Mouse (Mus musculus): ENCODE results near the gene Creb3l2. TPM values are rescaled to one million over a fixed set of nuclear protein-coding genes. Genes with fewer than 3 reads are reported as not detected.

Gene Creb3l2
- polyA plus RNA-seq, 1 experiment, result 6.8 TPM

- no peaks in the 10 kb centered on the region for H3K36me3 ChIP-seq (ENCODE audit: control insufficient read depth, insufficient read depth, low read length)
- no peak for TF ChIP-seq CTCF (IDR thresholded peaks at IDR 0.05; ENCODE audit: extremely low read depth, insufficient read depth, insufficient read length, insufficient replicate concordance)
- no peak for TF ChIP-seq POLR2A (IDR thresholded peaks at IDR 0.05; ENCODE audit: low read depth, low read length)
- no peaks in the 10 kb centered on the region; the same call in 1 of the 2 replicates for H3K4me1 ChIP-seq (ENCODE audit: control insufficient read depth, insufficient read depth, insufficient read length)
- H3K27ac ChIP-seq (ENCODE audit: insufficient read depth, low read length), result no peak overlapping the region
- H3K4me3 ChIP-seq (ENCODE audit: extremely low read depth, insufficient read depth, insufficient read length), result no peak overlapping the region
- WGBS, result 21% methylated on average over 13 of the region's 13 CpGs
- no peak for DNase-seq (ENCODE audit: low read depth in 1 of 2, low spot score in 2 of 2)
- peaks cover 4% of the 10 kb centered on the region for H3K27me3 ChIP-seq (ENCODE audit: control insufficient read depth, insufficient read depth, low read length)
Observed at GRCm38 (mm10) chr6:37300492-37300891, 141.5 kb downstream of the Creb3l2 start.

- DNase-seq (ENCODE audit: low read depth in 1 of 2, low spot score in 2 of 2), result no peak
- TF ChIP-seq CTCF (IDR thresholded peaks at IDR 0.05; ENCODE audit: extremely low read depth, insufficient read depth, insufficient read length, insufficient replicate concordance) (no peak), POLR2A (IDR thresholded peaks at IDR 0.05; ENCODE audit: low read depth, low read length) (no peak)
- Histone ChIP-seq H3K27me3 (ENCODE audit: control insufficient read depth, insufficient read depth, low read length) (peaks cover 4% of the 10 kb centered on the region), H3K27ac (ENCODE audit: insufficient read depth, low read length) (no peak within 1 kb of the TSS), H3K36me3 (ENCODE audit: control insufficient read depth, insufficient read depth, low read length) (no peaks in the 10 kb centered on the region), H3K4me3 (ENCODE audit: extremely low read depth, insufficient read depth, insufficient read length) (peak within 1 kb of the TSS; percentile 18; the same call in 1 of the 2 replicates), H3K4me1 (ENCODE audit: control insufficient read depth, insufficient read depth, insufficient read length) (no peaks in the 10 kb centered on the region; the same call in 1 of the 2 replicates)
- 4% methylated on average over 65 of the region's 65 CpGs for WGBS
Observed at GRCm38 (mm10) chr6:37299562-37300390, 142.2 kb downstream of the Creb3l2 start, which contains the start of gene Dgki. Dgki (minus strand) TSS chr6:37300184.

GRCm38 (mm10) chr6:37298982-37299381 is 143.0 kb downstream of the Creb3l2 start:
- Histone ChIP-seq H3K27me3 (ENCODE audit: control insufficient read depth, insufficient read depth, low read length) (peaks cover 4% of the 10 kb centered on the region), H3K36me3 (ENCODE audit: control insufficient read depth, insufficient read depth, low read length) (no peaks in the 10 kb centered on the region), H3K4me1 (ENCODE audit: control insufficient read depth, insufficient read depth, insufficient read length) (no peaks in the 10 kb centered on the region; the same call in 1 of the 2 replicates), H3K27ac (ENCODE audit: insufficient read depth, low read length) (no peak overlapping the region), H3K4me3 (ENCODE audit: extremely low read depth, insufficient read depth, insufficient read length) (no peak overlapping the region)
- DNase-seq (ENCODE audit: low read depth in 1 of 2, low spot score in 2 of 2), result no peak
- no peak for TF ChIP-seq POLR2A (IDR thresholded peaks at IDR 0.05; ENCODE audit: low read depth, low read length)
- no peak for TF ChIP-seq CTCF (IDR thresholded peaks at IDR 0.05; ENCODE audit: extremely low read depth, insufficient read depth, insufficient read length, insufficient replicate concordance)
- 33% methylated on average over 4 of the region's 4 CpGs for WGBS

- peaks cover 4% of the 10 kb centered on the region for H3K27me3 ChIP-seq (ENCODE audit: control insufficient read depth, insufficient read depth, low read length)
- no peaks in the 10 kb centered on the region for H3K36me3 ChIP-seq (ENCODE audit: control insufficient read depth, insufficient read depth, low read length)
- WGBS, result 72% methylated on average over 8 of the region's 8 CpGs
- H3K4me3 ChIP-seq (ENCODE audit: extremely low read depth, insufficient read depth, insufficient read length), result no peak overlapping the region
- no peak overlapping the region for H3K27ac ChIP-seq (ENCODE audit: insufficient read depth, low read length)
- H3K4me1 ChIP-seq (ENCODE audit: control insufficient read depth, insufficient read depth, insufficient read length), result no peaks in the 10 kb centered on the region; the same call in 1 of the 2 replicates
- TF ChIP-seq POLR2A (IDR thresholded peaks at IDR 0.05; ENCODE audit: low read depth, low read length) (no peak), CTCF (IDR thresholded peaks at IDR 0.05; ENCODE audit: extremely low read depth, insufficient read depth, insufficient read length, insufficient replicate concordance) (no peak)
- DNase-seq (ENCODE audit: low read depth in 1 of 2, low spot score in 2 of 2), result no peak
Observed at GRCm38 (mm10) chr6:37297744-37298482, 144.0 kb downstream of the Creb3l2 start.

GRCm38 (mm10) chr6:37292068-37292467 is 149.9 kb downstream of the Creb3l2 start:
- Histone ChIP-seq H3K36me3 (ENCODE audit: control insufficient read depth, insufficient read depth, low read length) (no peaks in the 10 kb centered on the region), H3K4me3 (ENCODE audit: extremely low read depth, insufficient read depth, insufficient read length) (no peak overlapping the region), H3K4me1 (ENCODE audit: control insufficient read depth, insufficient read depth, insufficient read length) (no peaks in the 10 kb centered on the region), H3K27me3 (ENCODE audit: control insufficient read depth, insufficient read depth, low read length) (no peaks in the 10 kb centered on the region), H3K27ac (ENCODE audit: insufficient read depth, low read length) (no peak overlapping the region)
- TF ChIP-seq POLR2A (IDR thresholded peaks at IDR 0.05; ENCODE audit: low read depth, low read length) (no peak), CTCF (IDR thresholded peaks at IDR 0.05; ENCODE audit: extremely low read depth, insufficient read depth, insufficient read length, insufficient replicate concordance) (no peak)
- DNase-seq (ENCODE audit: low read depth in 1 of 2, low spot score in 2 of 2), result no peak
- 91% methylated on average over 2 of the region's 2 CpGs for WGBS

GRCm38 (mm10) chr6:37291171-37291570 is 150.8 kb downstream of the Creb3l2 start:
- Histone ChIP-seq H3K27me3 (ENCODE audit: control insufficient read depth, insufficient read depth, low read length) (no peaks in the 10 kb centered on the region), H3K4me1 (ENCODE audit: control insufficient read depth, insufficient read depth, insufficient read length) (no peaks in the 10 kb centered on the region), H3K27ac (ENCODE audit: insufficient read depth, low read length) (no peak overlapping the region), H3K4me3 (ENCODE audit: extremely low read depth, insufficient read depth, insufficient read length) (no peak overlapping the region), H3K36me3 (ENCODE audit: control insufficient read depth, insufficient read depth, low read length) (no peaks in the 10 kb centered on the region)
- WGBS, result 91% methylated on average over 1 of the region's 1 CpGs
- DNase-seq (ENCODE audit: low read depth in 1 of 2, low spot score in 2 of 2), result no peak
- TF ChIP-seq POLR2A (IDR thresholded peaks at IDR 0.05; ENCODE audit: low read depth, low read length), result no peak
- TF ChIP-seq CTCF (IDR thresholded peaks at IDR 0.05; ENCODE audit: extremely low read depth, insufficient read depth, insufficient read length, insufficient replicate concordance), result no peak
